Mouse (Mus musculus) MEL (cell line): Measurements from ENCODE around the gene Otud7b. TPM values are rescaled to one million over a fixed set of nuclear protein-coding genes. Genes with fewer than 3 reads are reported as not detected.

ENCODE experiments used
- DNase-seq: peaks from one replicate; pipeline ENCODE4 v3.0.0; 2011; ENCODE audit warnings: low read depth, low spot score
- H3K27ac ChIP-seq: 2 replicates; pipeline ENCODE4 v1.5.1; 2012; ENCODE audit warnings: low read depth, mild to moderate bottlenecking, control low read depth, low read length, moderate library complexity; ENCODE audit not compliant: control insufficient read depth
- H3K27me3 ChIP-seq, 2 experiments: fragments of 150-350 bp in 1 of 2; sonication (generic) in 1 of 2; 2 replicates each; pipeline ENCODE4 v1.6.1; 2012; ENCODE audit warnings: low read length in 2 of 2, mild to moderate bottlenecking in 2 of 2, improper control_type of control experiment in 1 of 2, moderate library complexity in 1 of 2; ENCODE audit not compliant: insufficient read depth in 2 of 2, control insufficient read depth in 1 of 2
- H3K36me3 ChIP-seq, 2 experiments: 2 replicates each; pipeline ENCODE4 v1.6.1; 2012 to 2014; ENCODE audit warnings: low read length in 2 of 2, improper control_type of control experiment in 1 of 2, inconsistent platforms in 1 of 2, mild to moderate bottlenecking in 1 of 2; ENCODE audit not compliant: insufficient read depth in 2 of 2, control insufficient read depth in 1 of 2
- H3K4me1 ChIP-seq, 2 experiments: fragments of 150-350 bp in 1 of 2; sonication (generic) in 1 of 2; 2 replicates each; pipeline ENCODE4 v1.6.1; 2012; ENCODE audit warnings: low read length in 2 of 2, improper control_type of control experiment in 1 of 2, mild to moderate bottlenecking in 1 of 2; ENCODE audit not compliant: insufficient read depth in 2 of 2, control insufficient read depth in 1 of 2
- H3K4me3 ChIP-seq, 2 experiments: fragments of 150-350 bp in 1 of 2; sonication (generic) in 1 of 2; 2 replicates each; pipeline ENCODE4 v1.5.1; 2012; ENCODE audit warnings: low read depth in 2 of 2, low read length in 2 of 2, mild to moderate bottlenecking in 2 of 2, moderate library complexity in 2 of 2, control low read depth in 1 of 2, improper control_type of control experiment in 1 of 2; ENCODE audit not compliant: control insufficient read depth in 1 of 2, insufficient read depth in 1 of 2
- H3K79me2 ChIP-seq: 2 replicates; pipeline ENCODE4 v1.6.1; 2012; ENCODE audit warnings: mild to moderate bottlenecking, low read length, moderate library complexity; ENCODE audit not compliant: control insufficient read depth, poor library complexity, insufficient read depth
- H3K9ac ChIP-seq: 2 replicates; pipeline ENCODE4 v1.6.1; 2012; ENCODE audit warnings: low read depth, mild to moderate bottlenecking, control low read depth, low read length, moderate library complexity; ENCODE audit not compliant: control insufficient read depth, poor library complexity, severe bottlenecking
- H3K9me3 ChIP-seq: fragments of 150-350 bp; sonication (generic); replicated peaks from 2 replicates; pipeline ENCODE4 v1.6.1; 2012; ENCODE audit warnings: mild to moderate bottlenecking, low read length, improper control_type of control experiment, moderate library complexity; ENCODE audit not compliant: insufficient read depth
- CHD1 ChIP-seq: IDR thresholded peaks from 2 replicates; pipeline ENCODE4 v1.6.1; 2012; ENCODE audit warnings: low read depth, mild to moderate bottlenecking, inconsistent platforms, low read length, improper control_type of control experiment
- CTCF ChIP-seq, 3 experiments: IDR thresholded peaks in 2 of 3; conservative IDR thresholded peaks in 1 of 3; 2 replicates each; pipeline ENCODE4 v1.5.1; 2011 to 2012; ENCODE audit warnings: low read length in 3 of 3, low read depth in 2 of 3, mild to moderate bottlenecking in 2 of 3, improper control_type of control experiment in 1 of 3, inconsistent platforms in 1 of 3, mixed read lengths in 1 of 3, moderate library complexity in 1 of 3; ENCODE audit not compliant: control insufficient read depth in 1 of 3, insufficient read depth in 1 of 3, poor library complexity in 1 of 3, severe bottlenecking in 1 of 3
- E2F4 ChIP-seq: IDR thresholded peaks from 2 replicates; pipeline ENCODE4 v1.6.1; 2011; ENCODE audit warnings: low read depth, low read length, improper control_type of control experiment, borderline replicate concordance
- EP300 ChIP-seq, 2 experiments: IDR thresholded peaks; 2 replicates each; pipeline ENCODE4 v1.6.1; 2011; ENCODE audit warnings: improper control_type of control experiment in 2 of 2, low read length in 2 of 2, low read depth in 1 of 2, mild to moderate bottlenecking in 1 of 2
- GABPA ChIP-seq: IDR thresholded peaks from 2 replicates; pipeline ENCODE4 v1.6.1; 2012; ENCODE audit warnings: low read depth, mild to moderate bottlenecking, inconsistent platforms, low read length, improper control_type of control experiment, moderate library complexity
- GATA1 ChIP-seq: IDR thresholded peaks from 2 replicates; pipeline ENCODE4 v1.6.1; 2011; ENCODE audit warnings: low read depth, low read length, improper control_type of control experiment
- JUND ChIP-seq: IDR thresholded peaks from 2 replicates; pipeline ENCODE4 v1.6.1; 2011; ENCODE audit warnings: low read depth, mild to moderate bottlenecking, improper control_type of control experiment, low read length
- KAT2A ChIP-seq: conservative IDR thresholded peaks from 2 replicates; pipeline ENCODE4 v1.6.1; 2012; ENCODE audit warnings: low read depth, low read length, improper control_type of control experiment, inconsistent platforms
- MAFK ChIP-seq: IDR thresholded peaks from 2 replicates; pipeline ENCODE4 v1.6.1; 2011; ENCODE audit warnings: low read depth, mild to moderate bottlenecking, low read length, improper control_type of control experiment, borderline replicate concordance
- MAX ChIP-seq: IDR thresholded peaks from 2 replicates; pipeline ENCODE4 v1.6.1; 2011; ENCODE audit warnings: low read length, improper control_type of control experiment
- MEF2A ChIP-seq: IDR thresholded peaks from 2 replicates; pipeline ENCODE4 v1.6.1; 2014; ENCODE audit warnings: low read depth, mild to moderate bottlenecking, inconsistent platforms, low read length, improper control_type of control experiment; ENCODE audit not compliant: poor library complexity, insufficient replicate concordance, severe bottlenecking; ENCODE audit errors: extremely low read depth
- MXI1 ChIP-seq: IDR thresholded peaks from 2 replicates; pipeline ENCODE4 v1.6.1; 2011; ENCODE audit warnings: mild to moderate bottlenecking, low read depth, low read length, improper control_type of control experiment
- MYB ChIP-seq: IDR thresholded peaks from 2 replicates; pipeline ENCODE4 v1.6.1; 2011; ENCODE audit warnings: mild to moderate bottlenecking, low read depth, low read length, improper control_type of control experiment
- MYC ChIP-seq: IDR thresholded peaks from 2 replicates; pipeline ENCODE4 v1.6.1; 2011; ENCODE audit warnings: low read depth, mild to moderate bottlenecking, low read length, improper control_type of control experiment, moderate library complexity
- NELFE ChIP-seq: IDR thresholded peaks from 2 replicates; pipeline ENCODE4 v1.6.1; 2011; ENCODE audit warnings: low read depth, low read length, improper control_type of control experiment
- NRF1 ChIP-seq: IDR thresholded peaks from 2 replicates; pipeline ENCODE4 v1.6.1; 2014; ENCODE audit warnings: low read depth, mild to moderate bottlenecking, inconsistent platforms, low read length, improper control_type of control experiment, moderate library complexity; ENCODE audit not compliant: poor library complexity, insufficient read depth, severe bottlenecking
- POLR2A ChIP-seq, 2 experiments: IDR thresholded peaks; 2 replicates each; pipeline ENCODE4 v1.6.1; 2011 to 2012; ENCODE audit warnings: low read length in 2 of 2, mild to moderate bottlenecking in 2 of 2, control low read depth in 1 of 2, improper control_type of control experiment in 1 of 2, low read depth in 1 of 2, moderate library complexity in 1 of 2; ENCODE audit not compliant: control insufficient read depth in 1 of 2, insufficient read depth in 1 of 2, poor library complexity in 1 of 2
- POLR2AphosphoS5 ChIP-seq: IDR thresholded peaks from 2 replicates; pipeline ENCODE4 v1.6.1; 2012; ENCODE audit warnings: low read depth, borderline replicate concordance, mild to moderate bottlenecking, inconsistent platforms, low read length, moderate library complexity, mixed read lengths
- SIN3A ChIP-seq: IDR thresholded peaks from 2 replicates; pipeline ENCODE4 v1.6.1; 2012; ENCODE audit warnings: low read length, improper control_type of control experiment, inconsistent platforms
- TCF12 ChIP-seq: IDR thresholded peaks from 2 replicates; pipeline ENCODE4 v1.6.1; 2014; ENCODE audit warnings: low read depth, mild to moderate bottlenecking, inconsistent platforms, low read length, improper control_type of control experiment, moderate library complexity
- UBTF ChIP-seq: IDR thresholded peaks from 2 replicates; pipeline ENCODE4 v1.6.1; 2012; ENCODE audit warnings: low read depth, mild to moderate bottlenecking, inconsistent platforms, low read length, improper control_type of control experiment, moderate library complexity, borderline replicate concordance; ENCODE audit not compliant: insufficient read depth
- ZC3H11A ChIP-seq: IDR thresholded peaks from 2 replicates; pipeline ENCODE4 v1.6.1; 2012; ENCODE audit warnings: low read depth, mild to moderate bottlenecking, inconsistent platforms, low read length, improper control_type of control experiment
- ZNF384 ChIP-seq: IDR thresholded peaks from 2 replicates; pipeline ENCODE4 v1.6.1; 2012; ENCODE audit warnings: low read depth, mild to moderate bottlenecking, inconsistent platforms, low read length, improper control_type of control experiment
- polyA plus RNA-seq, 2 experiments: library from polyadenylated mRNA; stranded (reverse) in 1 of 2; unstranded in 1 of 2; fragments of >175 nt in 1 of 2; fragments of >200 nt in 1 of 2; gene quantifications; 2 replicates each; pipeline versions ENCODE4 v1.2.1 to v1.2.4; 2012; ENCODE audit warnings: low replicate concordance in 2 of 2, low read depth in 1 of 2; ENCODE audit not compliant: insufficient read length in 2 of 2, insufficient read depth in 1 of 2, missing spikeins in 1 of 2
- total RNA-seq: library from RNA; depleted of rRNA; stranded (reverse); fragments of 300-350 nt; gene quantifications from 2 replicates; pipeline ENCODE4 v1.2.3, GENCODE M21; 2012

Gene Otud7b
- total and polyA plus RNA-seq, 3 experiments, result 17.9 to 25.8 (median 24.4) TPM

- TF ChIP-seq MEF2A (no peak), MYC (no peak), EP300 (IDR thresholded peaks at IDR 0.05; ENCODE audit: low read depth in 1 of 2, low read length in 2 of 2) (no peak), CHD1 (no peak), POLR2AphosphoS5 (no peak), KAT2A (no peak), MAX (no peak), MAFK (no peak), POLR2A (IDR thresholded peaks at IDR 0.05; ENCODE audit: control insufficient read depth in 1 of 2, insufficient read depth in 1 of 2, low read depth in 1 of 2, low read length in 2 of 2, poor library complexity in 1 of 2) (no peak), TCF12 (no peak)
- DNase-seq, result no peak
- no peak overlapping the region for H3K9ac ChIP-seq
- H3K79me2 ChIP-seq, result peaks cover 9% of the 10 kb centered on the region; the same call in 1 of the 2 replicates
- H3K4me3 ChIP-seq, result no peak overlapping the region
- H3K36me3 ChIP-seq, result peaks cover 0 to 8% of the 10 kb centered on the region in 2 experiments; a peak in 2 of 4 replicates
- no peak overlapping the region for H3K27ac ChIP-seq
- H3K9me3 ChIP-seq, result no peaks in the 10 kb centered on the region
- H3K4me1 ChIP-seq, result peaks cover 0 to 10% of the 10 kb centered on the region in 2 experiments; a peak in 2 of 4 replicates
- no peaks in the 10 kb centered on the region for H3K27me3 ChIP-seq
Observed at GRCm38 (mm10) chr3:96192977-96193376, 88.7 kb downstream of the Otud7b start.

DNA sequence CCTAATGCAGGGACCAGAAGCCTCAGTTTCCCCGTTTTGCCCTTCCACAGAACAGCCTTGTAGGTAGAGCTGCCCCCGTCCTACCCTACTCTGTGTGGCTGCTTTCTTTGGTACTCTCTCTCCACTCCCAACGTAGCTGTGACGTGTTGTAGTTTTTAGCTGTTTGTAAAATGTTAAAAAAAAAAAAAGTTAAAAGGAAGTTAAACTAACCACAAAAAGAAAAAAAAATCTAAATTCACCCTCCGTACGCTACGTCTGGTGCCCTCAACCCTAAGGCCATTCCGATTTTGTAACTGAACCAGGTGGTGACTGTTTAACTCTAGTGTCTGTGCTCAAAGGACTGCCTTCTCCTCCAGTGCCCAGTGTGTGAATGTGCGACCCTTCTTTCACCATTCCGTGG is 90.6 kb downstream of the Otud7b start:
- H3K36me3 ChIP-seq, result peaks cover 0 to 16% of the 10 kb centered on the region in 2 experiments; a peak in 2 of 4 replicates

GRCm38 (mm10) chr3:96195616-96196313 is 91.4 kb downstream of the Otud7b start:
- peak; percentile 69 for DNase-seq
- Histone ChIP-seq H3K27me3 (no peaks in the 10 kb centered on the region), H3K4me3 (peak overlapping the region in 1 of 2 experiments; percentile 60; a peak in 2 of 4 replicates), H3K27ac (no peak overlapping the region), H3K9me3 (no peaks in the 10 kb centered on the region), H3K79me2 (peaks cover 9% of the 10 kb centered on the region; the same call in 1 of the 2 replicates), H3K9ac (no peak overlapping the region; the same call in 1 of the 2 replicates), H3K4me1 (peaks cover 12 to 22% of the 10 kb centered on the region in 2 experiments), H3K36me3 (peaks cover 0 to 16% of the 10 kb centered on the region in 2 experiments; a peak in 2 of 4 replicates)
- TF ChIP-seq GABPA (no peak), E2F4 (0 out of 2 replicates have a peak, but pooled peaks have one; percentile 58), MXI1 (no peak), EP300 (IDR thresholded peaks at IDR 0.05; ENCODE audit: low read depth in 1 of 2, low read length in 2 of 2) (no peak; a peak in 1 of 4 replicates), GATA1 (no peak; the same call in 1 of the 2 replicates), MEF2A (no peak), MYC (peak; percentile 70; the same call in 1 of the 2 replicates), CTCF (IDR thresholded peaks at IDR 0.05 in 2 of 3, conservative IDR thresholded peaks at IDR 0.05 in 1 of 3; ENCODE audit: control insufficient read depth in 1 of 3, insufficient read depth in 1 of 3, low read depth in 2 of 3, low read length in 3 of 3, poor library complexity in 1 of 3, severe bottlenecking in 1 of 3) (peak; percentile 57 to 62 (median 59)), ZNF384 (no peak), SIN3A (no peak), NELFE (no peak), CHD1 (peak; percentile 60; the same call in 1 of the 2 replicates), ZC3H11A (peak; percentile 37), MYB (no peak; the same call in 1 of the 2 replicates), JUND (0 out of 2 replicates have a peak, but pooled peaks have one; percentile 14), NRF1 (no peak), POLR2AphosphoS5 (no peak)

More for the DNA sequence above, 90.6 kb downstream of the Otud7b start:
- no peak for DNase-seq
- Histone ChIP-seq H3K9me3 (no peaks in the 10 kb centered on the region), H3K4me1 (peaks cover 12 to 22% of the 10 kb centered on the region in 2 experiments), H3K79me2 (peaks cover 9% of the 10 kb centered on the region; the same call in 1 of the 2 replicates), H3K27ac (no peak overlapping the region)
- no peak for TF ChIP-seq UBTF
- 0 out of 2 replicates have a peak, but pooled peaks have one; percentile 37 for TF ChIP-seq ZNF384
- TF ChIP-seq, all 39 proteins: peak for 1
- H3K4me3 ChIP-seq, result no peak overlapping the region
- no peaks in the 10 kb centered on the region for H3K27me3 ChIP-seq
- H3K9ac ChIP-seq, result no peak overlapping the region
